Mouse (Mus musculus): ENCODE data around the gene Epb41l5. TPM values are rescaled to one million over a fixed set of nuclear protein-coding genes. Genes with fewer than 3 reads are reported as not detected.

Gene Epb41l5
- polyA plus RNA-seq, 1 experiment from 2014 or later = 31.8 TPM

DNA sequence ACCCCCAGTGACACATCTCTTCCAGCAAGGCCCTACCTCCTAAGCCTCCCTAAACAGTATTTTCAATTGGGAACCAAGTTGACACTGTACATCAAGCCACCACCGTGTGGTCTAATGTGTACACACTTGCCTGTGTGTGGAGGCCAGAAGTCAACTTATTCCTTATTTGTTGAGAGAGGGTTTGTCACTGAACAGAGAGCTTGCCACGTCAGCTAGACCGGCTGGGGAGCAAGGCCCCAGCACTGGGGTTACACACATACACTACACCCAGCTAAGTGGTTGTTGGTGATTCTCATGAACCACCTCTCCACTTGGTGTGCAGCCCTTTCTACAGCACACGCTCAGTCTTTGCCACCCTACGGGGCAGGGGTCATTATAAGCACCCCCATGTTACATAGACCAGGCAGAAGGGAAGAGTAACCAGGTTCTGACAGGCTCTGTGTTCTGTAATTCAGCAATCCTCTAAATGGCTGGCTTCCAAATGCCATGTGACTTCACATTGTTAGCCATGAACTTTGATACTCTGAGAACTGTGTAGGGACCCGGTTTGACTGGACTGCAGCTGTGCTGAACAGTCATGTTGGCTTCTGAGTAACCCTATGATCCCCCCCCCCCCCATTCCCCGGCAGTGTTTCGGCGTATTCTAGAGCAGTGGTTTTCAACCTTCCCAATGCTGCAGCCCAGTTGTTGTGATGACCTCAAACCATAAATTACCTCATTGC, 107.8 kb downstream of the Epb41l5 start:
- no peak for DNase-seq (ENCODE audit: low spot score)
- Histone ChIP-seq H3K36me3 (peaks cover 46% of the 10 kb centered on the region), H3K9me3 (no peaks in the 10 kb centered on the region), H3K27ac (no peak overlapping the region), H3K4me1 (replicated peaks) (no peaks in the 10 kb centered on the region), H3K27me3 (ENCODE audit: insufficient read depth, poor library complexity, severe bottlenecking) (no peaks in the 10 kb centered on the region), H3K4me3 (no peak overlapping the region)
- 85% methylated on average over 9 of the region's 9 CpGs for WGBS

DNA sequence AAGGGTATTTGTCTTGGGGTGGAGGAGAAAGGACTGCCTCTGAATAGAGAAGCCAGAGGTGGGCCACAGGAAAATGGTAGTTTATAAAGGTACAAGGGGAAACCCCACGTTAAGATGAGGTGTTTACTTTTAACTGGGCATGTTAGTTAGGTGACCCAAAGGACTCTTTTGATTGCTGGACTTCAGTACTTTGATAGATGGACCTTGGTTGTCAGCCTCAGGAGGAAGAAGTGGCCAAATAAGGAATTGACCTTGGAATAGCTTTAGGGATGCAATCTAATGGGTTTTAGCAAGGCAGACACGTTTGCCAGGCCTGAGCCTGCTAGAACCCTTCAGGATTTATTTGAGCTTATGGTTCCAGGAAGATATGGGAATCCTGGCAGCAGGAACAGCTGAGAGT, 109.5 kb downstream of the Epb41l5 start:
- Histone ChIP-seq H3K36me3 (peaks cover 29% of the 10 kb centered on the region), H3K27me3 (ENCODE audit: insufficient read depth, poor library complexity, severe bottlenecking) (no peaks in the 10 kb centered on the region), H3K9me3 (no peaks in the 10 kb centered on the region), H3K4me1 (replicated peaks) (no peaks in the 10 kb centered on the region), H3K27ac (no peak overlapping the region), H3K4me3 (no peak overlapping the region)
- no peak for DNase-seq (ENCODE audit: low spot score)
- 83% methylated on average over 2 of the region's 2 CpGs for WGBS

DNA sequence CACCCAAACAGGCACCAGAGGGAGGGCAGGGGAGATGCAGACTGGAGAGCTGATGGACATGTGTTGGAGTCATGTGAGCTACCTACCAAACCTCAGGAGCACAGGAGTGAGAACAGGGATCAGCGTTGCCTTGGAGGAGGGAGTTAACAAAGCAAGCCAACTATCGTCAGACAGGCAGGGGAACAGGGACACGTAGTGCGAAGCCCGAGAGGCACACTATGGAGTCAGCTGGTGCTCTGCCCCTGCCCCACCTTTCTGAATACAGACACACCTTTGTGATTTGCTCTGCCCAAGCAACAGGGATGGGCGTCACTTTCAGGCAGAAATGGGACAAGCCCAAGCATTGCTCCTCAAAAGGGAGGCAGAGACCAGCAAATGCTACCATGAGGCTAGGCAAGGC, 111.1 kb downstream of the Epb41l5 start:
- 93% methylated on average over 6 of the region's 6 CpGs for WGBS
- H3K9me3 ChIP-seq = no peaks in the 10 kb centered on the region
- H3K4me3 ChIP-seq = no peak overlapping the region
- peaks cover 26% of the 10 kb centered on the region for H3K36me3 ChIP-seq
- no peak overlapping the region for H3K27ac ChIP-seq
- no peaks in the 10 kb centered on the region for H3K4me1 ChIP-seq (replicated peaks)
- DNase-seq (ENCODE audit: low spot score) = no peak
- no peaks in the 10 kb centered on the region for H3K27me3 ChIP-seq (ENCODE audit: insufficient read depth, poor library complexity, severe bottlenecking)

DNA sequence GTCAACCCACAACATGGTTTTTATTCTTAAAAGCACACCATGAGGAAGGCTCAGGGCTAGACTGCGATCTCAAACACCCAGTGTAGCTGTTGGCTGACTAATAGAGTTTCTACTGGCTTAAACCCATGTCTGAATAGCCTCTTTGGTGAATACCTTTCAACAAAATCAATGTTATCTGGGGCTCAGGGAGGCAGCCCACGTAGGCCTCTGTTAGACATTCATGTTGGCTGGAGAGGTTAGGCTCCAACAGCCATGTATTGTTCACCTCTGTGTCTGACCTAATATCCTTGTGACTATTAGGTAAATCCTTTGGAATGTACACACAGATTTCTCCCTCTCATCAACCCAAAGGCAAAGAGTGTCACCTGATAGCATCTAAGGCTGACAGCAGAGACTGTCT, 112.7 kb downstream of the Epb41l5 start:
- H3K9me3 ChIP-seq = no peaks in the 10 kb centered on the region
- H3K4me3 ChIP-seq = no peak overlapping the region
- H3K4me1 ChIP-seq (replicated peaks) = no peaks in the 10 kb centered on the region
- 87% methylated on average over 2 of the region's 2 CpGs for WGBS
- peaks cover 20% of the 10 kb centered on the region; the same call in 1 of the 2 replicates for H3K36me3 ChIP-seq
- no peak for DNase-seq (ENCODE audit: low spot score)
- no peaks in the 10 kb centered on the region for H3K27me3 ChIP-seq (ENCODE audit: insufficient read depth, poor library complexity, severe bottlenecking)
- H3K27ac ChIP-seq = no peak overlapping the region

DNA sequence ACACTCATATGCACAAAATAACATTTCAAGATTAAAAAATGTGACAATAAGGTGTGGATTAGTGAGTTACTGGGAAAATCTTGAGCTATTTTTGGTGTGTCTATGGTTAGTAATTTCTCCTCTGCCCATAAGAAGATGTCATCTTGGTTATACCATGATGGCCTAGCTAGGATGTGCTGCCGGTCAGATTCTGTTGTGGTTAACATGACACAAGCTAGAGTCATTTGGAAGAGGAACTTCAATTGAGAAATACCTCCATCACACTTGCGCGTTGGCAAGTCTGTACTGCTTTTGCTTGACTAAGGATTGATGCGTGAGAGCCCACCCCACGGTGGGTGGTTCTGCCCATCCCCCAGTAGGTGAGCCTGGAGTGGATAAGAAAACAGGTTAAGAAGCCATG, 114.5 kb downstream of the Epb41l5 start:
- Histone ChIP-seq H3K27ac (no peak overlapping the region), H3K4me1 (replicated peaks) (no peaks in the 10 kb centered on the region), H3K9me3 (no peaks in the 10 kb centered on the region), H3K27me3 (ENCODE audit: insufficient read depth, poor library complexity, severe bottlenecking) (no peaks in the 10 kb centered on the region), H3K36me3 (peaks cover 34% of the 10 kb centered on the region), H3K4me3 (no peak overlapping the region)
- no peak for DNase-seq (ENCODE audit: low spot score)
- 95% methylated on average over 5 of the region's 5 CpGs for WGBS

DNA sequence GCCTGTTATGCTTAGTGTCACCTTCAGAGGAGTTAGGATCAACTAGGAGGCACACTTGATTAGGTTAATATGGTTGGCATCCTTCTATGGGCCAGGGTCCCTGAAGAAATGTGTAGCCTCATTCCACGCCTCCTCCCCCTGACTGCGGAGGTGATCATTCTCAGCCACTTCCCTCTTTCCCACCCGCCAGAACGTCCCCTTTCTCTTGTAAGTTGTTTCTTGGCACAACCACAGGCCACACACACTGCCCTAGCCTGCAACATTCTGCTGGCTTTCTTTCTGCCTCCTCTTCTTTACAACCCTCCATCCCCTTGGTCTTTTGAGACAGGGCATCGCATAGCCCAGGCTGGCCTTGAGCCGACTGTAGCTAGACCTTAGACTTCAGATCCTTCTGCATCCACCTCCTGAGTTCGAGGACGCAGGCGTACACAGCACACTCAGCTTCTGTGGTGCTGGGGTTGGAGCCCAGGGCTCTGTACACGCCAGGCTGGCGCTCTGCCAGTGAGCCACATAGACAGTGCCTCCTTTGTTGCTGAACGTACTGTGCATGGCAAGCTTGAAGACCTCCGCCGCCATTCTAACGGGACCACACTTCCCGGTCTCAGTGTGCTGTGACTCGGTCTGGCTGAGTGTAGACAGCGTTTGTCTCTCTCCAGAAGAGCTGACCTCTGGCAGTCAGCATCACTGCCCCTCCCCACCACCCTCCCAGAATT, 115.6 kb downstream of the Epb41l5 start:
- Histone ChIP-seq H3K4me3 (no peak overlapping the region), H3K27ac (no peak overlapping the region), H3K27me3 (ENCODE audit: insufficient read depth, poor library complexity, severe bottlenecking) (no peaks in the 10 kb centered on the region), H3K9me3 (peaks cover 7% of the 10 kb centered on the region; the same call in 1 of the 2 replicates), H3K36me3 (peaks cover 45% of the 10 kb centered on the region), H3K4me1 (replicated peaks) (no peaks in the 10 kb centered on the region)
- DNase-seq (ENCODE audit: low spot score) = no peak
- 88% methylated on average over 18 of the region's 18 CpGs for WGBS

DNA sequence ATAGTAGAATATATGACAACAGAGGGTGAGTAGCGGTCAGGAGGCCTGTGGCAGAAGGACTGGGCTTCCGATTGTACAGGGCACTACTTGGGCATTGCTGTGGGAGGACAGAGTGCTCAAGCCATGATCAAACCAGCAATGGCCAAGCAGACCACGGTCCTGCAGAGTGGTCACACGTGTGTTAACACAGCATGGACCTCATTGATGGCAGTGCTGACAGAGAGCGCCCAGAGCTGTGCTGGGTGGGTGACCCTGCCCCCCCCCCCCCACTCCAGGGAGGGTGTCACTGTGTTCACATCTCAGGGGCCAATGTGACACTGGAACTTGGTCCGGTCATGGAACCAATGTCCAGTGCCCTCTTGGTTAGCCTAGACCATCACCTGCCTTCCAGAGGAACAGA, 116.6 kb downstream of the Epb41l5 start:
- Histone ChIP-seq H3K4me3 (no peak overlapping the region), H3K4me1 (replicated peaks) (no peaks in the 10 kb centered on the region), H3K27me3 (ENCODE audit: insufficient read depth, poor library complexity, severe bottlenecking) (no peaks in the 10 kb centered on the region), H3K36me3 (peaks cover 52% of the 10 kb centered on the region), H3K9me3 (peaks cover 12% of the 10 kb centered on the region; the same call in 1 of the 2 replicates), H3K27ac (no peak overlapping the region)
- WGBS = 96% methylated on average over 6 of the region's 6 CpGs
- DNase-seq (ENCODE audit: low spot score) = no peak

DNA sequence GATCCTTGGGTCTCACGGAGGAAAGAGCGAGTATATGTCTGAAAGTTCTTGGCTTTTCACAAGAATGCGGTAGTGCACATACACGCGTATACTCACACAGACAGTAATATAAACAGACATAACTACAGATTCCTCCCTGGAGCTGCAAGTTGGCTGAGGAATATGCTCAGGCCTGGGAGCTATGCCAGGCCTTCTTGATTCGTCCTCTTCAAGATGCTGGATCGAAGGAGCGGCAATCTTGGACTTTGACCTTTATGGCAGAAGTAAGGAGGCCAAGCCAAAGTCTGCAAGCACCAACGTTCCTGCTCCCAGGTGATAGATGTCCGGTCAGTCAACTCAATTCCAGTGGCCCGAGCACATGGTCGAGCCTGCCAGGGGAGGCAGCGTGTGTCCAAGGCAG, 117.9 kb downstream of the Epb41l5 start:
- Histone ChIP-seq H3K36me3 (peaks cover 59% of the 10 kb centered on the region), H3K27me3 (ENCODE audit: insufficient read depth, poor library complexity, severe bottlenecking) (no peaks in the 10 kb centered on the region), H3K27ac (no peak overlapping the region), H3K4me1 (replicated peaks) (peaks cover 11% of the 10 kb centered on the region), H3K9me3 (peaks cover 17% of the 10 kb centered on the region; the same call in 1 of the 2 replicates), H3K4me3 (no peak overlapping the region)
- WGBS = 94% methylated on average over 13 of the region's 13 CpGs
- no peak for DNase-seq (ENCODE audit: low spot score)

DNA sequence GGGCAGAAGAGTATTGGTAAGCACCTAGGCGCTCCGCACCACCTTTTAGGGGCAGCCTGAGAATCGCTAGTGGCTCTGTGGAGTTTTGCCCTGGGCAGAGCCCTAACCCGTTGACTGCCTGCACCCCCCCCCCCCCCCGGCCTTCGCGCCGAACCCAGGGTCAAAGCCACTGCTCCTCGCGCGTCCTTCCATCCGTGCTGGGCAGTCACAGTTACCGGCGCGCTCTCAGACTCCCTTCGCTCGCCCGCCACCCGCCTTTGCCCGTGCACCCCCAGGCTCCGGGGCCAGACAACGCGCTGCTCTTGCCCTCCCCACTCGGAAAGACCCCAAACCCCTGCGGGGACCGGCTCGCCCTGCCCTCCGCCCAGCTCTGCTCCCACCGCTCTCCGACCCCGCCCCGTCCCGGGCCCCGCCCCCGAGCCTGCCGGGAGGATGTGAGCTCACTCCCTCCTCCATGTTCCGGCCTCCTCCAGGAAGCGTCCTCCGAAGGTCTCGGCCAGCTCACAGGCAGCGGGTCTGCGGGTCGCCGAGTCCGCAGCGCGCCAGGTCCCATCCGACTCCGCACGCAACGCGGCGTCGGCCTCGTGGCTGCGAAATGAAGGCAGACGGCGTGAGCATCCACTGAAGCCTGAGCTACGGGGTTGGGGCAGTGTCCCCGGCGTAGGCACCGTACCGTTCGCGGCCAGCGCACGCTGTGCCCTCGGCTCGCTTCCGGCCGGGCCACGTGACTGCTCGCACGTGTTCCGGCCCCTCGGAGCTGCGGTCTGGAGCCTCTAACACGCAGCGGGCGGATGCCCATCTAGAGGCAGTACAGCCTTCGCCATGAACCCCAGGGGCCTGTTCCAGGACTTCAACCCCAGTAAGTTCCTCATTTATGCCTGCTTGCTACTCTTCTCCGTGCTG, 122.9 kb downstream of the Epb41l5 start, which contains the start of gene Tmem185b:
Tmem185b (plus strand) TSS at position 472 of the 903 bp plus-strand sequence.
- H3K27ac ChIP-seq = peak within 1 kb of the TSS; percentile 95
- H3K27me3 ChIP-seq (ENCODE audit: insufficient read depth, poor library complexity, severe bottlenecking) = no peaks in the 10 kb centered on the region
- DNase-seq (ENCODE audit: low spot score) = peak; percentile 95
- peaks cover 44% of the 10 kb centered on the region for H3K36me3 ChIP-seq
- H3K9me3 ChIP-seq = peaks cover 17% of the 10 kb centered on the region; the same call in 1 of the 2 replicates
- peak within 1 kb of the TSS; percentile 73 for H3K4me3 ChIP-seq
- WGBS = 2% methylated on average over 82 of the region's 82 CpGs
- H3K4me1 ChIP-seq (replicated peaks) = peaks cover 24% of the 10 kb centered on the region

DNA sequence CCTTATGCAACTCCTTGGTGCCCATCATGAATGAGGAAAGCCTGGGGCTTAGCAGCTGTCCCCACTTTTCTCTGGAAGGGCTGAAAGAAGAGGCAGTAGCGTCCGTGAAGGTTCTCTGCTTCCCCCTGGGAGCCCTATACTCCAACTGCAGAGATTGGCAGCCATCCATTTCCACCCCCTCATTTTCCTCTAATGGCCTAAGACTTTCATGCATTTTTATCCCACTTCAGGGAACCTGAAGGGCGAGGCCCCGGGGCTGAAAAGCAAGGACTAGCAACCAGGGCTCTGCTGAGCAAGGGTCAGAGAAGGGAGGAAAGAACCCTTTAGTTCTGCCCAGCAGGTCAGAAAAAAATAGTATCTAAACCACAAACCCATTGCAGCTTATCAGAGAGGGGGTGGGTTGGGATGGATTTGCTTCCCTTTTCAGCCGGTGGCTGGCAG, 123.8 kb downstream of the Epb41l5 start:
- DNase-seq (ENCODE audit: low spot score) = no peak

DNA sequence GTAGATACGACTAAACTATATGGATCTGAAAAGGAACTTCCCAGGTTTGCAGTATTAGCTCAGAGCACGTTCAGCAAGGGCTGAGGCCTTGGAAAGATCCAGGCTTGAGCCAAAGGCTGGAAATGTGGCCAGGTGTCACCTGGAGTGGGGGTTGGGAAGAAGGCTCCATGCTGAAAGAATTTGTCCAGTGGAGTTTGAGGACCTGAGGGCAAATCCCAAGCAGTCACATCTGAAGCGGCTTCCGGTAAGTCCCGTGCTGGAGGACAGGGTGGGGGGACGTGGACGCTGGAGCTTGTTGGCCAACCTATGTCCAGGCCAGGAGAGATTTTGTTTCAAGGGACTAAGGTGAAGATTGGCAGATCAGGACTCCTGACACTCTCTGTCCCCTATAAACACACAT, 125.0 kb downstream of the Epb41l5 start:
- peaks cover 24% of the 10 kb centered on the region for H3K36me3 ChIP-seq
- no peak overlapping the region for H3K4me3 ChIP-seq
- peaks cover 12% of the 10 kb centered on the region; the same call in 1 of the 2 replicates for H3K9me3 ChIP-seq
- H3K27ac ChIP-seq = no peak overlapping the region
- peaks cover 24% of the 10 kb centered on the region for H3K4me1 ChIP-seq (replicated peaks)
- 92% methylated on average over 7 of the region's 7 CpGs for WGBS
- no peaks in the 10 kb centered on the region for H3K27me3 ChIP-seq (ENCODE audit: insufficient read depth, poor library complexity, severe bottlenecking)
- DNase-seq (ENCODE audit: low spot score) = no peak

More for the DNA sequence above, 123.8 kb downstream of the Epb41l5 start:
- Histone ChIP-seq H3K4me1 (replicated peaks) (peaks cover 24% of the 10 kb centered on the region), H3K27me3 (ENCODE audit: insufficient read depth, poor library complexity, severe bottlenecking) (no peaks in the 10 kb centered on the region), H3K4me3 (peak overlapping the region; percentile 73), H3K27ac (peak overlapping the region; percentile 95), H3K9me3 (peaks cover 17% of the 10 kb centered on the region; the same call in 1 of the 2 replicates), H3K36me3 (peaks cover 36% of the 10 kb centered on the region)
- 32% methylated on average over 5 of the region's 5 CpGs for WGBS

DNA sequence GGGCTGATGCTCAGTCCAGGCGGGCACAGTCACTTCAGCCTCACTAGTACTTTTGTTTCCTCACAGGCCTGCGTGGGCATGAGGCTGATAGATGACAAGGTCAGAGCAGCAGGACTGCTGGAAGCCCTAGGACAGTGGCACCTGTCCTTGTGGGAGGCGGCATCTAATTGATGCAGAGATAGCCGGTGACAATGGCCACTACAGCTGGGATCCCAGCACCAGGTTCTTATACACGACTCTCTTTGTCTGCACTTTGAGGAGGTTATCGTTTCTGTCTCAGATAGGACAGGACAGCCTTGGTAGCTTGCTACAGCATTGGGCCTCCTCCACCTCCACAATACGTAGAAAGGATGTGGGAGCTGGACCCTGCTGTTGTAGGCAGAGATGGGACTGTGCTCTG, 125.4 kb downstream of the Epb41l5 start:
- WGBS = 78% methylated on average over 7 of the region's 7 CpGs
- DNase-seq (ENCODE audit: low spot score) = no peak

More for the DNA sequence above, 125.4 kb downstream of the Epb41l5 start:
- Histone ChIP-seq H3K4me1 (replicated peaks) (peaks cover 24% of the 10 kb centered on the region), H3K4me3 (no peak overlapping the region), H3K27me3 (ENCODE audit: insufficient read depth, poor library complexity, severe bottlenecking) (no peaks in the 10 kb centered on the region), H3K9me3 (peaks cover 10% of the 10 kb centered on the region; the same call in 1 of the 2 replicates), H3K27ac (no peak overlapping the region), H3K36me3 (peaks cover 19% of the 10 kb centered on the region)
